Mouse (Mus musculus) monocyte, adult 5-6 weeks (primary cell): ENCODE measurements around the gene Ly6g6d. TPM values are rescaled to one million over a fixed set of nuclear protein-coding genes. Genes with fewer than 3 reads are reported as not detected.
A peak's percentile ranks its signal among the peaks of the same experiment; 100 is the strongest.

Experiments used
- ATAC-seq: fragments of 153-309, 156-312 bp; replicated peaks from 2 replicates; pipeline ENCODE4 v1.8.0; 2017; ENCODE audit warnings: mild to moderate bottlenecking; ENCODE audit not compliant: low TSS enrichment, insufficient number of reproducible peaks, severe bottlenecking, poor library complexity, low FRiP score
- total RNA-seq: library from RNA; stranded (forward); fragments of 200-1000, 200-491, 200-594 nt; gene quantifications from 3 replicates; pipeline ENCODE4 v1.2.3, GENCODE M21; 2017

Ly6g6d gene
- total RNA-seq, 1 experiment from 2014 or later = not detected

- no peak for ATAC-seq
Measured at GRCm38 (mm10) chr17:35102299-35102698, 24.4 kb upstream of the Ly6g6d start.

- no peak for ATAC-seq
Measured at GRCm38 (mm10) chr17:35101161-35101560, 23.3 kb upstream of the Ly6g6d start.

GRCm38 (mm10) chr17:35100196-35100765, 22.4 kb upstream of the Ly6g6d start:
- no peak for ATAC-seq

GRCm38 (mm10) chr17:35097164-35097655, 19.3 kb upstream of the Ly6g6d start:
- ATAC-seq = no peak

- no peak for ATAC-seq
Measured at GRCm38 (mm10) chr17:35096597-35096996, 18.7 kb upstream of the Ly6g6d start.

GRCm38 (mm10) chr17:35094475-35095365, 16.9 kb upstream of the Ly6g6d start:
- no peak for ATAC-seq

GRCm38 (mm10) chr17:35092403-35093198, 14.7 kb upstream of the Ly6g6d start:
- ATAC-seq = no peak

- no peak for ATAC-seq
Measured at GRCm38 (mm10) chr17:35090166-35090932, 12.5 kb upstream of the Ly6g6d start.

- ATAC-seq = peak; percentile 95
Measured at GRCm38 (mm10) chr17:35088825-35089644, 11.2 kb upstream of the Ly6g6d start, which contains the start of gene Abhd16a. Gene Abhd16a, plus strand, starts transcription at chr17:35089263.

GRCm38 (mm10) chr17:35088151-35088550, 10.3 kb upstream of the Ly6g6d start:
- no peak for ATAC-seq

- ATAC-seq = no peak
Measured at GRCm38 (mm10) chr17:35085208-35085865, 7.5 kb upstream of the Ly6g6d start, which contains the start of gene Ly6g6f. Gene Ly6g6f, minus strand, starts transcription at chr17:35085610.

- ATAC-seq = no peak
Measured at GRCm38 (mm10) chr17:35083929-35084497, 6.1 kb upstream of the Ly6g6d start.

- no peak for ATAC-seq
Measured at GRCm38 (mm10) chr17:35082841-35083576, 5.1 kb upstream of the Ly6g6d start.

- no peak for ATAC-seq
Measured at GRCm38 (mm10) chr17:35080710-35081109, 2.8 kb upstream of the Ly6g6d start.

GRCm38 (mm10) chr17:35080248-35080647, 2.4 kb upstream of the Ly6g6d start:
- no peak for ATAC-seq

- ATAC-seq = no peak
Measured at GRCm38 (mm10) chr17:35079778-35080177, 1.9 kb upstream of the Ly6g6d start.
